Mouse (Mus musculus): Measurements from ENCODE around the gene D330020A13Rik. TPM values are rescaled to one million over a fixed set of nuclear protein-coding genes. Genes with fewer than 3 reads are reported as not detected.
"Not testable (repeated sequence)": the region's sequence is repeated elsewhere in the genome, so short reads cannot be mapped to it uniquely, and the experiment has no call there.

D330020A13Rik gene
- polyA plus RNA-seq, 1 experiment from 2014 or later, result 0.18 TPM

GRCm38 (mm10) chr6:120264151-120264550 is 30.0 kb upstream of the D330020A13Rik start:
- Histone ChIP-seq H3K36me3 (no peaks in the 10 kb centered on the region), H3K9me3 (no peaks in the 10 kb centered on the region), H3K4me1 (replicated peaks) (no peaks in the 10 kb centered on the region), H3K4me3 (no peak overlapping the region), H3K27me3 (no peaks in the 10 kb centered on the region), H3K27ac (replicated peaks) (no peak overlapping the region), H3K4me2 (no peak overlapping the region), H3K9ac (no peak overlapping the region)
- WGBS, result 63% methylated on average over 6 of the region's 6 CpGs
- no peak for ATAC-seq (ENCODE audit: low FRiP score, low read depth)

- Histone ChIP-seq H3K4me2 (no peak overlapping the region), H3K9me3 (no peaks in the 10 kb centered on the region), H3K36me3 (no peaks in the 10 kb centered on the region), H3K4me3 (no peak overlapping the region), H3K9ac (no peak overlapping the region), H3K27ac (replicated peaks) (no peak overlapping the region), H3K4me1 (replicated peaks) (no peaks in the 10 kb centered on the region), H3K27me3 (no peaks in the 10 kb centered on the region)
- no peak for ATAC-seq (ENCODE audit: low FRiP score, low read depth)
- WGBS, result 81% methylated on average over 8 of the region's 8 CpGs
These were observed 20.0 kb upstream of the D330020A13Rik start for GRCm38 (mm10) chr6:120274181-120274580.

- no peaks in the 10 kb centered on the region for H3K36me3 ChIP-seq
- H3K9ac ChIP-seq, result no peak overlapping the region
- H3K4me1 ChIP-seq (replicated peaks), result no peaks in the 10 kb centered on the region
- H3K4me3 ChIP-seq, result no peak overlapping the region
- ATAC-seq (ENCODE audit: low FRiP score, low read depth), result no peak
- no peak overlapping the region for H3K4me2 ChIP-seq
- H3K9me3 ChIP-seq, result no peaks in the 10 kb centered on the region
- no peaks in the 10 kb centered on the region for H3K27me3 ChIP-seq
- 69% methylated on average over 4 of the region's 4 CpGs for WGBS
- no peak overlapping the region for H3K27ac ChIP-seq (replicated peaks)
These were observed 19.3 kb upstream of the D330020A13Rik start for GRCm38 (mm10) chr6:120274887-120275286.

- 68% methylated on average over 6 of the region's 6 CpGs for WGBS
- Histone ChIP-seq H3K4me2 (no peak overlapping the region), H3K4me3 (no peak overlapping the region), H3K9ac (no peak overlapping the region), H3K4me1 (replicated peaks) (no peaks in the 10 kb centered on the region), H3K36me3 (no peaks in the 10 kb centered on the region), H3K27ac (replicated peaks) (no peak overlapping the region), H3K27me3 (no peaks in the 10 kb centered on the region), H3K9me3 (no peaks in the 10 kb centered on the region)
- ATAC-seq (ENCODE audit: low FRiP score, low read depth), result no peak
These were observed 18.9 kb upstream of the D330020A13Rik start for GRCm38 (mm10) chr6:120275301-120275700.

- Histone ChIP-seq H3K27me3 (no peaks in the 10 kb centered on the region), H3K27ac (replicated peaks) (no peak overlapping the region), H3K4me1 (replicated peaks) (no peaks in the 10 kb centered on the region), H3K4me3 (no peak overlapping the region), H3K9me3 (no peaks in the 10 kb centered on the region), H3K9ac (no peak overlapping the region), H3K36me3 (no peaks in the 10 kb centered on the region), H3K4me2 (no peak overlapping the region)
- WGBS, result 85% methylated on average over 7 of the region's 7 CpGs
- no peak for ATAC-seq (ENCODE audit: low FRiP score, low read depth)
These were observed 17.2 kb upstream of the D330020A13Rik start for GRCm38 (mm10) chr6:120276874-120277449.

GRCm38 (mm10) chr6:120287279-120287678 is 6.9 kb upstream of the D330020A13Rik start:
- Histone ChIP-seq H3K4me2 (no peak overlapping the region), H3K4me1 (replicated peaks) (no peaks in the 10 kb centered on the region), H3K27me3 (0 out of 2 replicates have a peak, but pooled peaks cover 3% of the 10 kb centered on the region), H3K9me3 (no peaks in the 10 kb centered on the region), H3K36me3 (no peaks in the 10 kb centered on the region), H3K4me3 (no peak overlapping the region), H3K27ac (replicated peaks) (no peak overlapping the region), H3K9ac (no peak overlapping the region)
- no peak for ATAC-seq (ENCODE audit: low FRiP score, low read depth)
- 87% methylated on average over 9 of the region's 9 CpGs for WGBS

GRCm38 (mm10) chr6:120288541-120288940 is 5.6 kb upstream of the D330020A13Rik start:
- H3K9ac ChIP-seq, result no peak overlapping the region
- ATAC-seq (ENCODE audit: low FRiP score, low read depth), result no peak
- H3K4me2 ChIP-seq, result no peak overlapping the region
- no peak overlapping the region for H3K27ac ChIP-seq (replicated peaks)
- 54% methylated on average over 7 of the region's 7 CpGs for WGBS
- H3K9me3 ChIP-seq, result no peaks in the 10 kb centered on the region
- no peak overlapping the region for H3K4me3 ChIP-seq
- H3K4me1 ChIP-seq (replicated peaks), result no peaks in the 10 kb centered on the region
- no peaks in the 10 kb centered on the region for H3K36me3 ChIP-seq
- peaks cover 14% of the 10 kb centered on the region for H3K27me3 ChIP-seq

- H3K4me1 ChIP-seq (replicated peaks), result 0 out of 2 replicates have a peak, but pooled peaks cover 3% of the 10 kb centered on the region
- H3K27me3 ChIP-seq, result peaks cover 14% of the 10 kb centered on the region
- no peaks in the 10 kb centered on the region for H3K9me3 ChIP-seq
- H3K4me2 ChIP-seq, result no peak overlapping the region
- H3K4me3 ChIP-seq, result no peak overlapping the region
- H3K27ac ChIP-seq (replicated peaks), result no peak overlapping the region
- no peaks in the 10 kb centered on the region for H3K36me3 ChIP-seq
- H3K9ac ChIP-seq, result no peak overlapping the region
- ATAC-seq (ENCODE audit: low FRiP score, low read depth), result no peak
- 89% methylated on average over 4 of the region's 4 CpGs for WGBS
These were observed 4.7 kb upstream of the D330020A13Rik start for GRCm38 (mm10) chr6:120289430-120289829.

GRCm38 (mm10) chr6:120291396-120292009 is 2.7 kb upstream of the D330020A13Rik start:
- H3K4me1 ChIP-seq (replicated peaks), result peaks cover 9% of the 10 kb centered on the region
- H3K36me3 ChIP-seq, result no peaks in the 10 kb centered on the region
- H3K4me3 ChIP-seq, result no peak overlapping the region
- H3K4me2 ChIP-seq, result no peak overlapping the region
- no peak overlapping the region for H3K9ac ChIP-seq
- H3K27ac ChIP-seq (replicated peaks), result no peak overlapping the region
- H3K9me3 ChIP-seq, result no peaks in the 10 kb centered on the region
- 82% methylated on average over 7 of the region's 7 CpGs for WGBS
- H3K27me3 ChIP-seq, result peaks cover 29% of the 10 kb centered on the region
- ATAC-seq (ENCODE audit: low FRiP score, low read depth), result no peak

GRCm38 (mm10) chr6:120294785-120295133 is 595 bp downstream of the D330020A13Rik start:
- H3K4me2 ChIP-seq, result peak overlapping the region; percentile 97
- H3K9ac ChIP-seq, result peak overlapping the region; percentile 55
- H3K4me3 ChIP-seq, result peak overlapping the region; percentile 76
- peak; percentile 82 for ATAC-seq (ENCODE audit: low FRiP score, low read depth)
- no peaks in the 10 kb centered on the region for H3K36me3 ChIP-seq
- 2% methylated on average over 16 of the region's 16 CpGs for WGBS
- no peak overlapping the region for H3K27ac ChIP-seq (replicated peaks)
- H3K4me1 ChIP-seq (replicated peaks), result peaks cover 9% of the 10 kb centered on the region
- H3K27me3 ChIP-seq, result peaks cover 29% of the 10 kb centered on the region
- no peaks in the 10 kb centered on the region for H3K9me3 ChIP-seq

GRCm38 (mm10) chr6:120296589-120296988 is 2.4 kb downstream of the D330020A13Rik start:
- H3K27me3 ChIP-seq, result peaks cover 29% of the 10 kb centered on the region
- not testable (repeated sequence) for H3K9ac ChIP-seq; ATAC-seq (ENCODE audit: low FRiP score, low read depth); H3K9me3 ChIP-seq; H3K4me1 ChIP-seq (replicated peaks); H3K4me3 ChIP-seq; H3K36me3 ChIP-seq; H3K4me2 ChIP-seq; H3K27ac ChIP-seq (replicated peaks)
- WGBS, result 99% methylated on average over 2 of the region's 2 CpGs

GRCm38 (mm10) chr6:120301137-120301536 is 7.0 kb downstream of the D330020A13Rik start:
- peak; percentile 61; the same call in 1 of the 2 replicates for ATAC-seq (ENCODE audit: low FRiP score, low read depth)
- Histone ChIP-seq H3K4me2 (no peak overlapping the region), H3K4me3 (no peak overlapping the region)

More at GRCm38 (mm10) chr6:120301137-120301536, 7.0 kb downstream of the D330020A13Rik start:
- no peaks in the 10 kb centered on the region for H3K4me1 ChIP-seq (replicated peaks)
- H3K27ac ChIP-seq (replicated peaks), result no peak overlapping the region
- no peak overlapping the region for H3K9ac ChIP-seq
- H3K9me3 ChIP-seq, result no peaks in the 10 kb centered on the region
- no peaks in the 10 kb centered on the region for H3K36me3 ChIP-seq
- 27% methylated on average over 6 of the region's 6 CpGs for WGBS
- peaks cover 1% of the 10 kb centered on the region; the same call in 1 of the 2 replicates for H3K27me3 ChIP-seq
